Mouse (Mus musculus) lung, postnatal 10 days (tissue): ENCODE measurements around the gene Rapgef4.
A peak's percentile ranks its signal among the peaks of the same experiment; 100 is the strongest.

Experiments
- DNase-seq: peaks from one replicate; pipeline ENCODE4 v3.0.0; 2021

Rapgef4 gene

GRCm38 (mm10) chr2:72201506-72201905 lies 220.5 kb downstream of the Rapgef4 start:
- peak; percentile 66 for DNase-seq

DNA sequence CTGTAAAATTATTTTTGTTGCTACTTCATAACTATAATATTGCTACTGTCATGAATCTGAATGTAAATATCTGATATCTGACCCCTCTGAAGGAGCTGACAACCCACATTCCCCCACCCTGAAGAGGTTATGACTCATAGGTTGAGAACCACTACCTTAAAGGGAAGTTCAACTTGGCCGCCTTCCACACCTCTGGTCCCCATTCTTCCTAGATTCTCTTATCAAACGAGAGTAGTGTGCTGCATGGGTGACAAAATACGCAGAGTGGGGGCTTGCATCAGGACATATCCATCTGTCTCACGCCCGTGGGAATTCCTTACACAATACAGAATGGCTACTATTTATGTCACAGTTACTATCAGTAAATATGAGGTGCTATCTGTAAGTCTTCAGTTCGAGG lies 221.2 kb downstream of the Rapgef4 start:
- DNase-seq, result peak; percentile 26

GRCm38 (mm10) chr2:72203609-72204008 lies 222.6 kb downstream of the Rapgef4 start:
- peak; percentile 92 for DNase-seq

- no peak for DNase-seq
These were observed 224.8 kb downstream of the Rapgef4 start for GRCm38 (mm10) chr2:72205869-72206268.

DNA sequence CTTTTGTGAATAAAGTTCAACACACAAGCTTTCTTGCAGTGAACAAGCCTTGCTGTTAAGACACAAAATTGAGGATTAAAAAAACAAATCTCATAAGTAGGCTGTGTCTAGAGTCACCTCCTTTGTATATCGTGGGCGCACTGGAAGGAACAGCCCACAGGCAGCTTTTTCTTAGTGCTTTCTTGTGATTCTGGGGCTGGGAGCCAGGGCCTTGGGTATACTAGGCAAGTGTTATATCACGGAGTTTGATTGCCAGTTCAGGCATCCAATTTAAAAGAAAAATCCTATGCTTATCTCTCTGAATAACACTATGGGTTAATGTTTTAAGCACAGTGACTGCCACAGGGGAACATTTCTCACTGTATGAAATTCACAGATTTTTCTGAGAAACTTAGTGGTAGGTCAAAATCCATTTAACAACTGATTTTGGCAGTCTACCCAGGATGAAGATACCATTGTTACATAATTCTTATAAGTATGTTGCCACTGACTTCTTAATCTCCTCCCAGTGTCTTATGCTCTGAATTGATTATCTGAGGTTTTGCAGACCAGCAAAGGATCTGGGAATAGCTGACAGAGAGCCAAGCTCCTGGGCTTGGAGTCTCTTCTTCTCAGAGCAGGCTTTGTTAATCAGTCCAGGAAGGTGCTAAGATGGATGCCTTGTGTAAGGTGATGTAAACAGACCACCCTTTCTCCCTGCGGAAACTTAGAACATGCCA lies 225.6 kb downstream of the Rapgef4 start:
- DNase-seq, result no peak

- no peak for DNase-seq
These were observed 236.3 kb downstream of the Rapgef4 start for GRCm38 (mm10) chr2:72217336-72217735.

GRCm38 (mm10) chr2:72219921-72220320 lies 238.9 kb downstream of the Rapgef4 start:
- peak; percentile 72 for DNase-seq

DNA sequence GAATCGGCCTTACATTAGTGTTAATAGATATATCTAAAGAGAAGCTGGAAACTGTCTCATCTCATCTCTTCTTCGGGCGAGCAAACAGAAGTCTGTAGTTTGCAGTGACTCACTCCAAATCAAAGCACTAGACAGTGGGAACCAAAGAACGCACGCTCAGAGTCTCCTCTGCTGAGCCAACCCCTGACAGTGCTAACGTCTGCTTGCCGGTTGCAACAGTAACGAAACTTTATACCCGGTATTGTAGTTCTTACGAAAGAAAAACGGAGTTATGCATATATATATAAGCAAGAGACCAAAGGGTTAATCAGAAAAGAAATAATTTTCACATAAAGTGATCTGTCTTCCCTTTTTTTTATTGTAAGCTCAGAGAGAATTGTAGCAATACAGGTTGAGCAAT lies 240.2 kb downstream of the Rapgef4 start:
- DNase-seq, result no peak

- DNase-seq, result no peak
These were observed 240.7 kb downstream of the Rapgef4 start for GRCm38 (mm10) chr2:72221706-72222105.

- DNase-seq, result no peak
These were observed 241.2 kb downstream of the Rapgef4 start for GRCm38 (mm10) chr2:72222276-72222675.

DNA sequence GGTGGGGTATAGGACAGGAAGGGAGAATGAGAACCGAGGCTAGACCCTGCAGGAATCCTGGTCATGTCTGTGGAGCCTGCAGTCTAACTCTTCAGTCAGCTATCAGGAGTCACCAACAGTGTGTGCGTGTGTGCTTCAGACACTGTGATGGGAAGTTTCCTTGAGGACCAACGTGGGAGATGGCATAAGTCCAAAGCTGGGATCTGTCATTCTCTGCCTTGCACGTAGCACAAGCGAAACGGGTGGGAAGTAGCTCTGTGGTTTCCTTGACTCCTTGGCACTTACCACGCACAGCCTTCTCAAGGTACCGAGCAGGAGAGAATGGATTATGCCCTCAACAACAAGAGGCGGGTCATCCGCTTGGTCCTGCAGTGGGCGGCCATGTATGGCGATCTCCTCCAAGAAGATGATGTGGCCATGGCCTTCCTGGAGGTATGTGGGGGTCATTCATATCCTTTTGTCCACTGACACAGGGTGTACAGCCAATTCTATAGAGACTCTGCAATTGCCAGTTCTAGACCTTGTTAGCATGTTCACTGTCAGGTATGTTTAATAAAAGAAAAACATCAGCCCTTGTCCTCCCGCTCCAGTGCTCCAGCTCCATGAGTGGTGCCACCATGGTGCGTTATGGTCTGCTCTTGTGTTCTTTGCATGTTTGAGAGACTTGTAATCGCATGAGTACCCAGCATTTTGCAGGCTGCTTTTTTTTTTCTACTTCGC lies 241.9 kb downstream of the Rapgef4 start:
- no peak for DNase-seq

DNA sequence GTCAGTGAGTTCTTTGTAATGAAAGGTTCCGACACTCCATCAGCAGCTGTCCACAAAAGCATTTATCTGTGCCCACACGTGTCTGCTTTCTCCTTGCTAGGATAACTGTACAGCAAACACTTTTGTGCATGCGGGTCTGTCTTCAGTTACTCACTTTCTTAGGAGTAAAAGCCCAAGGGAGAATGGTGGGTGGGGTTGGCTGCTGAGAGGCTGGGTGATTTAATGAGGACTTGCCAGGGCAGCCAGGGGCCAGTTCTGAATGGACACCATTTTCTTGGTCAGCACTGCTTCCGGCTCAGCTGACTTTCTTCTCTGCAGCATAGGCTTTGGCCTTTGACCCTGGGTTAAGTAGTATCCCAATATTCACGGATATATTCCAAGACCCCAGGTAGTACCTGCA lies 242.4 kb downstream of the Rapgef4 start:
- no peak for DNase-seq

DNA sequence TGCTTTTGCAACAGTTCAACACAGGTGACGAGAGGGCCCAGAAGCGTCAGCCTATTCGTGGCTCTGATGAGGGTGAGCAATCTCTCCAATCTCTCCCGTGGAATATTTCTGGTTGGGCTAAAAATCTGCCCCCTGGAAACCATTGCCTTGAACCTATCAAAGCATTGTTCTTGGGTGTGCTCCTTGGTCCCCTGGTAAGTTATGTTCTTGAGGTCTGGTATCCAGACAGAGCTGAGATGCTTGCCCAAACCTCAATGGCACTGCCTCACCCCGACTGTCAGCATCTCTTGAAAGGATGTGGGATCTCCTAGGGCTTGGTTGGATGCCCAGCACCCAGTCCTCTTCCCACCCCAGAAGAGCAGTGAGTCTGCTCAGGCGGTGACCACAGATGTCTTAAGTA lies 245.0 kb downstream of the Rapgef4 start:
- DNase-seq, result no peak

- DNase-seq, result no peak
These were observed 246.4 kb downstream of the Rapgef4 start for GRCm38 (mm10) chr2:72227416-72227815.

GRCm38 (mm10) chr2:72228881-72229280 lies 247.8 kb downstream of the Rapgef4 start:
- DNase-seq, result no peak

DNA sequence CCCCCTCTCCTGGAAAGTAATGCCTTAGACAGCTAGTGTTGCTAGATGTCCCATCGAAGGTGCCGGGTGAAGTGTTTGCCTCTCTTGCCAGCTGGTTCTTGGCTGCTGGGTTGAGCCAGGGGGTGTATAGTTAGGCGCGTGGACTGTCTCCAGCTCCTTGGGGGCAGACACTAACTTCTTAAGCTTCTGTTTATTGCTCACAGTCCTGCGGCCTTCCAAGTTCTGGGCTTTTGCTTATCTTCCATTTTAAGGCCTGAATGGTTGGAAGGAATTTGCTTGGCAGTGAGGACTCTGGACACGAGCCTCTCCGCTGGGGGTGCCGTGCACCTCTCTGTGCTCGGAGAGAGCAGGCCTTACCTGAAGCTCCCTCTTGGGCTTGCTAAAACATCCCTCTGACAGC lies 249.5 kb downstream of the Rapgef4 start:
- peak; percentile 72 for DNase-seq

GRCm38 (mm10) chr2:72234085-72234484 lies 253.0 kb downstream of the Rapgef4 start:
- no peak for DNase-seq

- peak; percentile 90 for DNase-seq
These were observed 253.9 kb downstream of the Rapgef4 start for GRCm38 (mm10) chr2:72234943-72235342.

- peak; percentile 36 for DNase-seq
These were observed 254.4 kb downstream of the Rapgef4 start for GRCm38 (mm10) chr2:72235361-72235901.

DNA sequence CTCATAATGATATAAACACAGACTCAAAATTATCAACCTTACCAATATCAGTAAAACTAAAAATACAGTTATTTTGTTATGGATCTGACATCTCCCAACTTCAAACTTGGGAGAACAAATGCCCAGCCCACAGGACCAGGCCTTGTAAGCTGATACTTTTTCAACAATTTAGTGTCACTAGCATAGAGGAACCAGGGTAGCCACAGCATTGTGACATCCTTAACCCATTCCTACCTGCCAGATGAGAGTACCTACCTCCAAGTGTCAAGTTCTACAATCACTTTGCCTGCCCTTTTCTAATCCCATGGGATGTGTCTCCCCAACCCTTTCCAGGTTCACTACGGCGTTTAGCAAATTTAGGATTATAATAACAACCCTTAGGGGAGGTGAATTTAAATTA lies 257.4 kb downstream of the Rapgef4 start:
- no peak for DNase-seq

GRCm38 (mm10) chr2:72238925-72239324 lies 257.9 kb downstream of the Rapgef4 start:
- no peak for DNase-seq

DNA sequence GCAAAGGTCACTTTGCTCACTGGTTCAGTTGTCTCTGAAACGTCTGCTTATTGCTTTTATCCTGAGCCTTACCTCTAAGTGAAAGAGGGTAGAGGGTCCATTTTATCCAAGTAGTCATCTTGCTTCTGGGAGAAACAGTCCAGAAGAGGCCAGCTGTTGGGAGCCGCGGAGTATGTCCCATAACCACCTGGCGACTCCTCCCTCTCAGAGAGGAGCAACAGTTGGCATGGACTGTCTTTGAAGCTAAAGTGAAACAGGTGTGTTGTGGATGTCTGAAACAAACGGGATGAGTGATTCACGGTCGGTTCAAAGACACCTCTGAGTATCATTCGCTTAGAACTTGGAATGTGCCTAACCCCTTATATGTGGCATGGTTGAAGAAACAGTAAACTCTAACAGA lies 258.4 kb downstream of the Rapgef4 start:
- no peak for DNase-seq

GRCm38 (mm10) chr2:72239993-72240392 lies 259.0 kb downstream of the Rapgef4 start:
- no peak for DNase-seq

DNA sequence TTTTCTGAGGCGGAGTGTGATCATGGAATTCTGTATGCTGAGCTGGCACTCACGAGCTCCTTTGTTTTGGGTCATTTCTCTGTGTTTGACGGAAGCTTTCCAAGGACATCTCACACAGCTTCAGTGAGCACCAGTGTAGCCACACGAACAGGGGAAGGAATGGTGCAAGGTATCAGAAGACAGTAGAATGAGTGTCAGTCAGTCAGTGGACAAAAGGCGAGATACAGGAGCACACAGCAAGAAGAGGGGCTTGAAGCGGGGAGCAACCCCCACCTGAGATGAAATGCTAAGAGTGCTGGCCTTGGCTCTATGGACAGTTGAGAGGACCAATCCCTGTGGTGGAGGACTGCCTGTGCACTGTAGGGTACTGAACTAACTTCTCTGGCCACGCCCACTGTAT lies 259.7 kb downstream of the Rapgef4 start:
- DNase-seq, result no peak
